Mouse (Mus musculus): ENCODE measurements at regions not wholly inside any gene's neighbourhood (a gene's known extent, or its start where the extent isn't known, plus 50 kb on each side); places are given as distances from the start of the nearest gene placed in this dataset.
A peak's percentile ranks its signal among the peaks of the same experiment; 100 is the strongest.

GRCm38 (mm10) chr12:16062689-16063088 lies 246.0 kb upstream of the Trib2 start:
- DNase-seq (ENCODE audit: low read depth), result no peak

- DNase-seq (ENCODE audit: low read depth), result no peak
These were observed 243.7 kb upstream of the Trib2 start for GRCm38 (mm10) chr12:16060461-16060860.

- no peak for DNase-seq (ENCODE audit: low read depth)
These were observed 241.5 kb upstream of the Trib2 start for GRCm38 (mm10) chr12:16058255-16058654.

GRCm38 (mm10) chr12:16056831-16057230 lies 240.1 kb upstream of the Trib2 start:
- no peak for DNase-seq (ENCODE audit: low read depth)

- DNase-seq (ENCODE audit: low read depth), result peak; percentile 38
These were observed 239.5 kb upstream of the Trib2 start for GRCm38 (mm10) chr12:16056216-16056615.

GRCm38 (mm10) chr12:16054591-16054990 lies 237.9 kb upstream of the Trib2 start:
- no peak for DNase-seq (ENCODE audit: low read depth)

GRCm38 (mm10) chr12:16053735-16054134 lies 237.0 kb upstream of the Trib2 start:
- no peak for DNase-seq (ENCODE audit: low read depth)

- no peak for DNase-seq (ENCODE audit: low read depth)
These were observed 236.3 kb upstream of the Trib2 start for GRCm38 (mm10) chr12:16052998-16053397.

GRCm38 (mm10) chr12:16052353-16052752 lies 235.6 kb upstream of the Trib2 start:
- DNase-seq (ENCODE audit: low read depth), result no peak

GRCm38 (mm10) chr12:16051439-16051838 lies 234.7 kb upstream of the Trib2 start:
- no peak for DNase-seq (ENCODE audit: low read depth)

- DNase-seq (ENCODE audit: low read depth), result no peak
These were observed 232.8 kb upstream of the Trib2 start for GRCm38 (mm10) chr12:16049545-16049944.

- no peak for DNase-seq (ENCODE audit: low read depth)
These were observed 229.9 kb upstream of the Trib2 start for GRCm38 (mm10) chr12:16046643-16047042.

GRCm38 (mm10) chr12:16045791-16046494 lies 229.2 kb upstream of the Trib2 start:
- no peak for DNase-seq (ENCODE audit: low read depth)

- no peak for DNase-seq (ENCODE audit: low read depth)
These were observed 226.9 kb upstream of the Trib2 start for GRCm38 (mm10) chr12:16043466-16044214.

GRCm38 (mm10) chr12:16042362-16042761 lies 225.6 kb upstream of the Trib2 start:
- DNase-seq (ENCODE audit: low read depth), result peak; percentile 37

- no peak for DNase-seq (ENCODE audit: low read depth)
These were observed 224.4 kb upstream of the Trib2 start for GRCm38 (mm10) chr12:16041129-16041528.

- DNase-seq (ENCODE audit: low read depth), result no peak
These were observed 218.8 kb upstream of the Trib2 start for GRCm38 (mm10) chr12:16035551-16035950.

- no peak for DNase-seq (ENCODE audit: low read depth)
These were observed 218.2 kb upstream of the Trib2 start for GRCm38 (mm10) chr12:16034691-16035515.

- no peak for DNase-seq (ENCODE audit: low read depth)
These were observed 209.9 kb upstream of the Trib2 start for GRCm38 (mm10) chr12:16026654-16027053.

- DNase-seq (ENCODE audit: low read depth), result no peak
These were observed 206.6 kb upstream of the Trib2 start for GRCm38 (mm10) chr12:16023273-16023672.

- DNase-seq (ENCODE audit: low read depth), result no peak
These were observed 204.6 kb upstream of the Trib2 start for GRCm38 (mm10) chr12:16021202-16021821.

- peak; percentile 17 for DNase-seq (ENCODE audit: low read depth)
These were observed 201.5 kb upstream of the Trib2 start for GRCm38 (mm10) chr12:16018237-16018636.

Data from 416B (cell line).